Mouse (Mus musculus) spleen, adult 2 months (tissue): Measurements from ENCODE around the gene Scnn1a.

Experiments used
- CTCF ChIP-seq: fragments of 200-500 bp; IDR thresholded peaks from 2 replicates; pipeline ENCODE4 v1.5.1; 2011; ENCODE audit warnings: mild to moderate bottlenecking, inconsistent platforms; ENCODE audit not compliant: insufficient read depth, insufficient read length, insufficient replicate concordance; ENCODE audit errors: extremely low read depth
- POLR2A ChIP-seq: fragments of 200-500 bp; IDR thresholded peaks from 2 replicates; pipeline ENCODE4 v1.6.1; 2011; ENCODE audit warnings: low read depth, low read length, inconsistent platforms

- TF ChIP-seq POLR2A (no peak), CTCF (no peak)
Observed at GRCm38 (mm10) chr6:125333112-125333899, 12.8 kb downstream of the Scnn1a start.
